Mouse (Mus musculus) bone marrow, adult 2 months (tissue): ENCODE measurements at regions not wholly inside any gene's neighbourhood (a gene's known extent, or its start where the extent isn't known, plus 50 kb on each side); places are given as distances from the start of the nearest gene placed in this dataset.

Source experiments
- H3K27ac ChIP-seq: fragments of 200-500 bp; 2 replicates; pipeline ENCODE4 v1.5.1; 2012; ENCODE audit warnings: low read depth, mild to moderate bottlenecking, control low read depth, inconsistent platforms, low read length; ENCODE audit not compliant: control insufficient read depth, poor library complexity, insufficient read depth
- H3K4me1 ChIP-seq: fragments of 200-500 bp; 2 replicates; pipeline ENCODE4 v1.6.1; 2011; ENCODE audit warnings: low read length; ENCODE audit not compliant: control insufficient read depth, insufficient read depth
- H3K4me3 ChIP-seq: fragments of 200-500 bp; replicated peaks from 2 replicates; pipeline ENCODE3; 2011; ENCODE audit warnings: mild to moderate bottlenecking, low read depth, low read length, control low read depth; ENCODE audit not compliant: control insufficient read depth
- CTCF ChIP-seq: fragments of 200-500 bp; IDR thresholded peaks from 2 replicates; pipeline ENCODE4 v1.5.1; 2011; ENCODE audit warnings: low read length, control low read depth; ENCODE audit not compliant: control insufficient read depth, insufficient read depth
- POLR2A ChIP-seq: fragments of 200-500 bp; IDR thresholded peaks from 2 replicates; pipeline ENCODE4 v1.6.1; 2011; ENCODE audit warnings: low read depth, mild to moderate bottlenecking, control low read depth, low read length, borderline replicate concordance; ENCODE audit not compliant: control insufficient read depth
- WGBS: fragments of 180-500 bp; shearing (Covaris S2); methylation state at CpG from one replicate; pipeline ENCODE4 v1.1.7; 2018; 5-methylcytosine and 5-hydroxymethylcytosine counted together

- Histone ChIP-seq H3K4me1 (no peaks in the 10 kb centered on the region), H3K27ac (no peak overlapping the region), H3K4me3 (no peak overlapping the region)
- WGBS = 2% methylated on average over 2 of the region's 2 CpGs
- TF ChIP-seq CTCF = no peak
- no peak for TF ChIP-seq POLR2A
Observed at GRCm38 (mm10) chr9:33475106-33475505, 839.1 kb downstream of the Ets1 start.

- TF ChIP-seq CTCF = no peak
- no peak for TF ChIP-seq POLR2A
- 8% methylated on average over 5 of the region's 5 CpGs for WGBS
- H3K27ac ChIP-seq = no peak overlapping the region; the same call in 1 of the 2 replicates
Observed at GRCm38 (mm10) chr9:33482845-33483540, 847.0 kb downstream of the Ets1 start.

GRCm38 (mm10) chr9:33483541-33483846 is 847.5 kb downstream of the Ets1 start:
- TF ChIP-seq CTCF (no peak), POLR2A (no peak)
- H3K4me1 ChIP-seq = no peaks in the 10 kb centered on the region; the same call in 1 of the 2 replicates
- 50% methylated on average over 2 of the region's 2 CpGs for WGBS
- H3K4me3 ChIP-seq = no peak overlapping the region
- no peak overlapping the region for H3K27ac ChIP-seq

More at GRCm38 (mm10) chr9:33482845-33483540, 847.0 kb downstream of the Ets1 start:
- Histone ChIP-seq H3K4me3 (no peak overlapping the region), H3K4me1 (no peaks in the 10 kb centered on the region; the same call in 1 of the 2 replicates)

- TF ChIP-seq POLR2A = no peak
- no peak for TF ChIP-seq CTCF
- Histone ChIP-seq H3K27ac (no peak overlapping the region), H3K4me3 (no peak overlapping the region), H3K4me1 (no peaks in the 10 kb centered on the region)
- WGBS = 74% methylated on average over 1 of the region's 1 CpGs
Observed at GRCm38 (mm10) chr9:33533101-33533810, 897.2 kb downstream of the Ets1 start.

- no peak overlapping the region for H3K27ac ChIP-seq
- no peak for TF ChIP-seq POLR2A
- TF ChIP-seq CTCF = no peak
- no peak overlapping the region for H3K4me3 ChIP-seq
- no peaks in the 10 kb centered on the region for H3K4me1 ChIP-seq
- 66% methylated on average over 5 of the region's 5 CpGs for WGBS
Observed at GRCm38 (mm10) chr9:33543301-33543700, 907.3 kb downstream of the Ets1 start.

GRCm38 (mm10) chr9:33546126-33546737 is 910.2 kb downstream of the Ets1 start:
- TF ChIP-seq POLR2A (no peak), CTCF (no peak)
- WGBS = 51% methylated on average over 4 of the region's 4 CpGs
- H3K4me3 ChIP-seq = no peak overlapping the region
- H3K27ac ChIP-seq = no peak overlapping the region
- no peaks in the 10 kb centered on the region for H3K4me1 ChIP-seq

- Histone ChIP-seq H3K4me1 (no peaks in the 10 kb centered on the region), H3K27ac (no peak overlapping the region), H3K4me3 (no peak overlapping the region)
- TF ChIP-seq CTCF (no peak), POLR2A (no peak)
- 88% methylated on average over 5 of the region's 5 CpGs for WGBS
Observed at GRCm38 (mm10) chr9:33549395-33549794, 913.4 kb downstream of the Ets1 start.

GRCm38 (mm10) chr9:33571990-33572389 is 913.7 kb upstream of the Kirrel3 start:
- WGBS = 78% methylated on average over 2 of the region's 2 CpGs
- Histone ChIP-seq H3K4me1 (no peaks in the 10 kb centered on the region), H3K4me3 (no peak overlapping the region), H3K27ac (no peak overlapping the region)
- TF ChIP-seq POLR2A = no peak
- TF ChIP-seq CTCF = no peak
